In genomic region chr4:62494230-62494629, GRCm38 (mm10) we compare ENCODE assay signal across 17 mouse cellular contexts.
"Had no signal": no experiment of that assay in that cellular context is flagged by ENCODE, and none has a peak within 500 bp of the region (broad histone marks: within the 10 kb centered on the region; RNA-seq: fewer than 3 reads in every experiment).

No protein-coding gene starts in this region.

- H3K9me3 ChIP-seq: liver, embryonic 13.5 days; neural tube, embryonic 12.5 days; neural tube, embryonic 15.5 days had no signal

- ATAC-seq: lung, postnatal 0 days had no signal

- H3K27me3 ChIP-seq: liver, embryonic 13.5 days; neural tube, embryonic 12.5 days; neural tube, embryonic 15.5 days had no signal

- DNase-seq: kidney, adult 18-20 months; kidney, adult 9 months; kidney, postnatal 10 days; layer of hippocampus, adult 9-11 months; layer of hippocampus, postnatal 36 days; liver, embryonic 13.5 days; lung, embryonic 14.5 days; midbrain, embryonic 14.5 days; thymus, adult 18-20 months; thymus, postnatal 36 days had no signal

- H3K4me3 ChIP-seq: layer of hippocampus, adult 2 months; left cerebral cortex, adult 2 months; liver, embryonic 13.5 days; neural tube, embryonic 12.5 days; neural tube, embryonic 15.5 days had no signal

- H3K4me1 ChIP-seq: liver, embryonic 13.5 days; neural tube, embryonic 12.5 days; neural tube, embryonic 15.5 days had no signal

- H3K4me2 ChIP-seq: liver, embryonic 13.5 days; lung, embryonic 14.5 days; midbrain, embryonic 11.5 days; neural tube, embryonic 12.5 days; neural tube, embryonic 15.5 days had no signal

- H3K27ac ChIP-seq: layer of hippocampus, adult 2 months; left cerebral cortex, adult 2 months; liver, embryonic 13.5 days; macrophage; neural tube, embryonic 12.5 days; neural tube, embryonic 15.5 days had no signal

- H3K9ac ChIP-seq: liver, embryonic 13.5 days; lung, embryonic 14.5 days; neural tube, embryonic 12.5 days; neural tube, embryonic 15.5 days had no signal
